Mouse (Mus musculus) liver, embryonic 14.5 days (tissue): ENCODE data around the gene Map4k5.

Experiments
- CTCF ChIP-seq: IDR thresholded peaks from 2 replicates; pipeline ENCODE4 v1.5.1; 2016; ENCODE audit warnings: antibody characterized with exemption, low read depth, control low read depth
- EP300 ChIP-seq: IDR thresholded peaks from 2 replicates; pipeline ENCODE4 v1.6.1; 2016; ENCODE audit warnings: antibody characterized with exemption, low read depth

DNA sequence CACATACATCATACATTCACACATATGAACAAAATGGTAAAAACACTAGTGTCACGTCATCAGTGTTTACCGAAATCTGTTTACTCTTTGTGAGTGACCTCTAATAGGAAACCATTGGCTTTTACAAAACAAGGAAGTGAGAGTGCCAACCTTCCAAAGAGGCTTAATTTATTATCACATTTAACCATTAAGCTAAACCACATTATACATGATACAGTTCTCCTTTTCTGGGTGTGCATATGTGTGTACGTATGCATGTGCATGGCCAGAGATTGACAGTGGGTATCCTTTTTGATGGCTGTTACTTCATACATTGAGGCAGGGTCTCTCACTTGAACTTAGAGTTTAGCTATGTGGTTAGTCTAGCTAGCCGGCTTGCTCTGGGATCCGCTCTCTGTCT lies 21.4 kb downstream of the Map4k5 start:
- TF ChIP-seq CTCF, result no peak
- no peak for TF ChIP-seq EP300
